Mouse (Mus musculus): ENCODE data around the gene Ptov1. TPM values are rescaled to one million over a fixed set of nuclear protein-coding genes. Genes with fewer than 3 reads are reported as not detected.
A peak's percentile ranks its signal among the peaks of the same experiment; 100 is the strongest.

The Ptov1 gene
- polyA plus RNA-seq, 1 experiment from 2014 or later = 210 TPM

GRCm38 (mm10) chr7:44824872-44825271 is 44.7 kb downstream of the Ptov1 start:
- Histone ChIP-seq H3K9me3 (replicated peaks; ENCODE audit: control insufficient read depth, low read length) (no peaks in the 10 kb centered on the region), H3K4me1 (ENCODE audit: control insufficient read depth, insufficient read depth, low read length) (peaks cover 40% of the 10 kb centered on the region), H3K27ac (ENCODE audit: low read length) (no peak overlapping the region), H3K36me3 (ENCODE audit: control insufficient read depth, insufficient read depth) (peaks cover 14% of the 10 kb centered on the region), H3K4me2 (ENCODE audit: low read depth, low read length) (no peak overlapping the region), H3K27me3 (ENCODE audit: control insufficient read depth, insufficient read depth, low read length) (no peaks in the 10 kb centered on the region), H3K9ac (ENCODE audit: low read length) (no peak overlapping the region), H3K4me3 (ENCODE audit: low read length) (no peak overlapping the region)
- ATAC-seq (replicated peaks; ENCODE audit: extremely low read depth, insufficient read depth, low FRiP score) = 0 out of 2 replicates have a peak, but pooled peaks have one; percentile 30
- WGBS = 17% methylated on average over 3 of the region's 3 CpGs

GRCm38 (mm10) chr7:44823409-44823808 is 46.2 kb downstream of the Ptov1 start:
- H3K4me1 ChIP-seq (ENCODE audit: control insufficient read depth, insufficient read depth, low read length) = peaks cover 54% of the 10 kb centered on the region
- no peak overlapping the region for H3K27ac ChIP-seq (ENCODE audit: low read length)
- no peak overlapping the region for H3K4me3 ChIP-seq (ENCODE audit: low read length)
- ATAC-seq (replicated peaks; ENCODE audit: extremely low read depth, insufficient read depth, low FRiP score) = no peak
- no peaks in the 10 kb centered on the region for H3K36me3 ChIP-seq (ENCODE audit: control insufficient read depth, insufficient read depth)
- H3K9ac ChIP-seq (ENCODE audit: low read length) = no peak overlapping the region
- 36% methylated on average over 7 of the region's 7 CpGs for WGBS
- no peaks in the 10 kb centered on the region for H3K27me3 ChIP-seq (ENCODE audit: control insufficient read depth, insufficient read depth, low read length)
- no peak overlapping the region for H3K4me2 ChIP-seq (ENCODE audit: low read depth, low read length)
- H3K9me3 ChIP-seq (replicated peaks; ENCODE audit: control insufficient read depth, low read length) = no peaks in the 10 kb centered on the region

- 79% methylated on average over 7 of the region's 7 CpGs for WGBS
- peaks cover 66% of the 10 kb centered on the region for H3K4me1 ChIP-seq (ENCODE audit: control insufficient read depth, insufficient read depth, low read length)
- H3K4me3 ChIP-seq (ENCODE audit: low read length) = no peak overlapping the region
- H3K36me3 ChIP-seq (ENCODE audit: control insufficient read depth, insufficient read depth) = no peaks in the 10 kb centered on the region
- no peak overlapping the region for H3K4me2 ChIP-seq (ENCODE audit: low read depth, low read length)
- no peak overlapping the region for H3K9ac ChIP-seq (ENCODE audit: low read length)
- no peaks in the 10 kb centered on the region for H3K27me3 ChIP-seq (ENCODE audit: control insufficient read depth, insufficient read depth, low read length)
- no peaks in the 10 kb centered on the region for H3K9me3 ChIP-seq (replicated peaks; ENCODE audit: control insufficient read depth, low read length)
- H3K27ac ChIP-seq (ENCODE audit: low read length) = no peak overlapping the region
- no peak for ATAC-seq (replicated peaks; ENCODE audit: extremely low read depth, insufficient read depth, low FRiP score)
These were observed 47.7 kb downstream of the Ptov1 start for GRCm38 (mm10) chr7:44821666-44822448.

- no peak overlapping the region for H3K4me3 ChIP-seq (ENCODE audit: low read length)
- ATAC-seq (replicated peaks; ENCODE audit: extremely low read depth, insufficient read depth, low FRiP score) = no peak
- H3K27ac ChIP-seq (ENCODE audit: low read length) = no peak overlapping the region
- WGBS = 73% methylated on average over 3 of the region's 3 CpGs
- no peaks in the 10 kb centered on the region for H3K9me3 ChIP-seq (replicated peaks; ENCODE audit: control insufficient read depth, low read length)
- H3K27me3 ChIP-seq (ENCODE audit: control insufficient read depth, insufficient read depth, low read length) = no peaks in the 10 kb centered on the region
- no peak overlapping the region for H3K4me2 ChIP-seq (ENCODE audit: low read depth, low read length)
- peaks cover 60% of the 10 kb centered on the region for H3K4me1 ChIP-seq (ENCODE audit: control insufficient read depth, insufficient read depth, low read length)
- no peaks in the 10 kb centered on the region for H3K36me3 ChIP-seq (ENCODE audit: control insufficient read depth, insufficient read depth)
- H3K9ac ChIP-seq (ENCODE audit: low read length) = no peak overlapping the region
These were observed 49.1 kb downstream of the Ptov1 start for GRCm38 (mm10) chr7:44820525-44820924.

GRCm38 (mm10) chr7:44819863-44820262 is 49.7 kb downstream of the Ptov1 start:
- Histone ChIP-seq H3K9me3 (replicated peaks; ENCODE audit: control insufficient read depth, low read length) (no peaks in the 10 kb centered on the region), H3K4me1 (ENCODE audit: control insufficient read depth, insufficient read depth, low read length) (peaks cover 64% of the 10 kb centered on the region), H3K36me3 (ENCODE audit: control insufficient read depth, insufficient read depth) (no peaks in the 10 kb centered on the region), H3K4me3 (ENCODE audit: low read length) (no peak overlapping the region), H3K9ac (ENCODE audit: low read length) (peak overlapping the region; percentile 12), H3K27ac (ENCODE audit: low read length) (no peak overlapping the region), H3K4me2 (ENCODE audit: low read depth, low read length) (peak overlapping the region; percentile 79; the same call in 1 of the 2 replicates), H3K27me3 (ENCODE audit: control insufficient read depth, insufficient read depth, low read length) (no peaks in the 10 kb centered on the region)
- WGBS = 45% methylated on average over 5 of the region's 5 CpGs
- no peak for ATAC-seq (replicated peaks; ENCODE audit: extremely low read depth, insufficient read depth, low FRiP score)

- no peaks in the 10 kb centered on the region for H3K27me3 ChIP-seq (ENCODE audit: control insufficient read depth, insufficient read depth, low read length)
- ATAC-seq (replicated peaks; ENCODE audit: extremely low read depth, insufficient read depth, low FRiP score) = no peak
- WGBS = 91% methylated on average over 2 of the region's 2 CpGs
- peak overlapping the region; percentile 79 for H3K4me2 ChIP-seq (ENCODE audit: low read depth, low read length)
- no peaks in the 10 kb centered on the region for H3K36me3 ChIP-seq (ENCODE audit: control insufficient read depth, insufficient read depth)
- H3K9me3 ChIP-seq (replicated peaks; ENCODE audit: control insufficient read depth, low read length) = no peaks in the 10 kb centered on the region
- peaks cover 62% of the 10 kb centered on the region for H3K4me1 ChIP-seq (ENCODE audit: control insufficient read depth, insufficient read depth, low read length)
- no peak overlapping the region; the same call in 1 of the 2 replicates for H3K27ac ChIP-seq (ENCODE audit: low read length)
- H3K9ac ChIP-seq (ENCODE audit: low read length) = peak overlapping the region; percentile 60
- H3K4me3 ChIP-seq (ENCODE audit: low read length) = peak overlapping the region; percentile 80; the same call in 1 of the 2 replicates
These were observed 50.2 kb downstream of the Ptov1 start for GRCm38 (mm10) chr7:44819391-44819790.

- WGBS = 39% methylated on average over 6 of the region's 6 CpGs
- Histone ChIP-seq H3K9ac (ENCODE audit: low read length) (peak overlapping the region; percentile 60), H3K4me1 (ENCODE audit: control insufficient read depth, insufficient read depth, low read length) (peaks cover 59% of the 10 kb centered on the region), H3K27me3 (ENCODE audit: control insufficient read depth, insufficient read depth, low read length) (no peaks in the 10 kb centered on the region), H3K36me3 (ENCODE audit: control insufficient read depth, insufficient read depth) (peaks cover 4% of the 10 kb centered on the region), H3K9me3 (replicated peaks; ENCODE audit: control insufficient read depth, low read length) (no peaks in the 10 kb centered on the region), H3K27ac (ENCODE audit: low read length) (peak overlapping the region; percentile 49; the same call in 1 of the 2 replicates), H3K4me3 (ENCODE audit: low read length) (peak overlapping the region; percentile 80), H3K4me2 (ENCODE audit: low read depth, low read length) (peak overlapping the region; percentile 79)
- no peak for ATAC-seq (replicated peaks; ENCODE audit: extremely low read depth, insufficient read depth, low FRiP score)
These were observed 50.8 kb downstream of the Ptov1 start for GRCm38 (mm10) chr7:44818751-44819235.

- ATAC-seq (replicated peaks; ENCODE audit: extremely low read depth, insufficient read depth, low FRiP score) = no peak
- peak overlapping the region; percentile 80 for H3K4me3 ChIP-seq (ENCODE audit: low read length)
- H3K27me3 ChIP-seq (ENCODE audit: control insufficient read depth, insufficient read depth, low read length) = no peaks in the 10 kb centered on the region
- H3K27ac ChIP-seq (ENCODE audit: low read length) = peak overlapping the region; percentile 96
- WGBS = 19% methylated on average over 2 of the region's 2 CpGs
- peak overlapping the region; percentile 96 for H3K9ac ChIP-seq (ENCODE audit: low read length)
- peaks cover 6% of the 10 kb centered on the region for H3K36me3 ChIP-seq (ENCODE audit: control insufficient read depth, insufficient read depth)
- H3K4me2 ChIP-seq (ENCODE audit: low read depth, low read length) = peak overlapping the region; percentile 79
- H3K4me1 ChIP-seq (ENCODE audit: control insufficient read depth, insufficient read depth, low read length) = peaks cover 53% of the 10 kb centered on the region
- no peaks in the 10 kb centered on the region for H3K9me3 ChIP-seq (replicated peaks; ENCODE audit: control insufficient read depth, low read length)
These were observed 51.4 kb downstream of the Ptov1 start for GRCm38 (mm10) chr7:44818164-44818563.

GRCm38 (mm10) chr7:44817441-44817840 is 52.1 kb downstream of the Ptov1 start:
- H3K9me3 ChIP-seq (replicated peaks; ENCODE audit: control insufficient read depth, low read length) = no peaks in the 10 kb centered on the region
- peaks cover 6% of the 10 kb centered on the region for H3K36me3 ChIP-seq (ENCODE audit: control insufficient read depth, insufficient read depth)
- peak overlapping the region; percentile 79 for H3K4me2 ChIP-seq (ENCODE audit: low read depth, low read length)
- 11% methylated on average over 3 of the region's 3 CpGs for WGBS
- peaks cover 47% of the 10 kb centered on the region for H3K4me1 ChIP-seq (ENCODE audit: control insufficient read depth, insufficient read depth, low read length)
- H3K27ac ChIP-seq (ENCODE audit: low read length) = peak overlapping the region; percentile 96
- ATAC-seq (replicated peaks; ENCODE audit: extremely low read depth, insufficient read depth, low FRiP score) = no peak
- peak overlapping the region; percentile 96 for H3K9ac ChIP-seq (ENCODE audit: low read length)
- H3K4me3 ChIP-seq (ENCODE audit: low read length) = peak overlapping the region; percentile 80
- no peaks in the 10 kb centered on the region for H3K27me3 ChIP-seq (ENCODE audit: control insufficient read depth, insufficient read depth, low read length)
